Mouse (Mus musculus) liver, embryonic 13.5 days (tissue): ENCODE measurements around the gene Zfp524. TPM values are rescaled to one million over a fixed set of nuclear protein-coding genes. Genes with fewer than 3 reads are reported as not detected.
A peak's percentile ranks its signal among the peaks of the same experiment; 100 is the strongest.

Experiments
- ATAC-seq: fragments of 200-750 bp; cut with Nextera tagmentation; 2 replicates; pipeline ENCODE4 v1.8.0; 2017; ENCODE audit warnings: low read depth, mild to moderate bottlenecking, moderate number of reproducible peaks, moderate library complexity
- DNase-seq: peaks from one replicate; pipeline ENCODE4 v3.0.0; 2022
- H3K27ac ChIP-seq: fragments of 300-500 bp; sonication (generic); 2 replicates; pipeline ENCODE4 v1.5.1; 2015; ENCODE audit warnings: moderate library complexity, mild to moderate bottlenecking, inconsistent platforms
- H3K27me3 ChIP-seq: fragments of 300-500 bp; sonication (generic); 2 replicates; pipeline ENCODE4 v1.6.1; 2015; ENCODE audit warnings: mild to moderate bottlenecking, inconsistent platforms
- H3K36me3 ChIP-seq: fragments of 300-500 bp; sonication (generic); 2 replicates; pipeline ENCODE4 v1.6.1; 2015; ENCODE audit warnings: mild to moderate bottlenecking, inconsistent platforms
- H3K4me1 ChIP-seq: fragments of 300-500 bp; sonication (generic); replicated peaks from 2 replicates; pipeline ENCODE4 v1.6.1; 2015; ENCODE audit warnings: inconsistent platforms
- H3K4me2 ChIP-seq: fragments of 300-500 bp; sonication (generic); 2 replicates; pipeline ENCODE4 v1.6.1; 2015; ENCODE audit warnings: inconsistent platforms, mild to moderate bottlenecking, moderate library complexity
- H3K4me3 ChIP-seq: fragments of 300-500 bp; sonication (generic); replicated peaks from 2 replicates; pipeline ENCODE4 v1.5.1; 2015; ENCODE audit warnings: mild to moderate bottlenecking, inconsistent platforms
- H3K9ac ChIP-seq: fragments of 300-500 bp; sonication (generic); 2 replicates; pipeline ENCODE4 v1.6.1; 2015; ENCODE audit warnings: mild to moderate bottlenecking, inconsistent platforms
- H3K9me3 ChIP-seq: fragments of 300-500 bp; sonication (generic); replicated peaks from 2 replicates; pipeline ENCODE4 v1.6.1; 2016; ENCODE audit warnings: inconsistent platforms
- WGBS: fragments of 180-500 bp; shearing (Covaris S2); methylation state at CpG from one replicate; pipeline ENCODE4 v1.1.7; 2015; ENCODE audit not compliant: insufficient replicate concordance; 5-methylcytosine and 5-hydroxymethylcytosine counted together
- polyA plus RNA-seq: library from polyadenylated mRNA; unstranded; fragments of >200 nt; fragmentation: Nextera tagmentation; extraction: Ambion mirVana; gene quantifications from 2 replicates; pipeline ENCODE4 v1.2.1, GENCODE M21; 2015

The Zfp524 gene
- polyA plus RNA-seq, 1 experiment from 2014 or later: 10.0 TPM

- Histone ChIP-seq H3K4me3 (peak overlapping the region; percentile 63), H3K27ac (no peak overlapping the region), H3K9me3 (no peaks in the 10 kb centered on the region), H3K4me2 (peak overlapping the region; percentile 71), H3K36me3 (no peaks in the 10 kb centered on the region), H3K27me3 (peaks cover 90% of the 10 kb centered on the region), H3K9ac (0 out of 2 replicates have a peak overlapping the region, but pooled peaks have one; percentile 0), H3K4me1 (peaks cover 32% of the 10 kb centered on the region)
- ATAC-seq (no peak), DNase-seq (no peak)
- WGBS: 3% methylated on average over 12 of the region's 12 CpGs
These were observed 38.2 kb downstream of the Zfp524 start for GRCm38 (mm10) chr7:5052438-5052837.

DNA sequence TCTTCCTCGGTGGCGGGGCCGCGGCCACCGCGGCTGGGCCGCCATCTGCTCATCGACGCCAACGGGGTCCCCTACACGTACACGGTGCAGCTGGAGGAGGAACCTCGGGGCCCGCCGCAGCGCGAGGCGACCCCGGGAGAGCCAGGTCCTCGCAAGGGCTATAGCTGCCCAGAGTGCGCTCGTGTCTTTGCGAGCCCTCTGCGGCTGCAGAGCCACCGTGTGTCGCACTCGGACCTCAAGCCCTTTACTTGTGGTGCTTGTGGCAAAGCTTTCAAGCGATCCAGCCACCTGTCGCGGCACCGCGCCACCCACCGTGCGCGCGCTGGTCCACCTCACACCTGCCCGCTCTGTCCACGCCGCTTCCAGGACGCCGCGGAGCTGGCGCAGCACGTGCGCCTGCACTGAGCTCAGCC is 38.7 kb downstream of the Zfp524 start:
- Histone ChIP-seq H3K36me3 (no peaks in the 10 kb centered on the region), H3K27me3 (peaks cover 95% of the 10 kb centered on the region), H3K9ac (peak overlapping the region; percentile 0; the same call in 1 of the 2 replicates), H3K9me3 (no peaks in the 10 kb centered on the region), H3K4me2 (peak overlapping the region; percentile 71), H3K4me3 (peak overlapping the region; percentile 63), H3K27ac (no peak overlapping the region), H3K4me1 (peaks cover 32% of the 10 kb centered on the region)
- 7% methylated on average over 45 of the region's 45 CpGs for WGBS
- DNase-seq (no peak), ATAC-seq (0 out of 2 replicates have a peak, but pooled peaks have one; percentile 11)

- Histone ChIP-seq H3K9me3 (no peaks in the 10 kb centered on the region), H3K4me3 (peak overlapping the region; percentile 63), H3K27me3 (peaks cover 100% of the 10 kb centered on the region), H3K27ac (no peak overlapping the region), H3K36me3 (no peaks in the 10 kb centered on the region), H3K4me2 (peak overlapping the region; percentile 71), H3K9ac (no peak overlapping the region; the same call in 1 of the 2 replicates), H3K4me1 (peaks cover 32% of the 10 kb centered on the region)
- ATAC-seq (no peak), DNase-seq (no peak)
- WGBS: 12% methylated on average over 32 of the region's 32 CpGs
These were observed 39.4 kb downstream of the Zfp524 start for GRCm38 (mm10) chr7:5053456-5054179.

GRCm38 (mm10) chr7:5056651-5057263 is 42.5 kb downstream of the Zfp524 start:
- Histone ChIP-seq H3K36me3 (no peaks in the 10 kb centered on the region), H3K9ac (no peak overlapping the region), H3K4me2 (peak overlapping the region; percentile 55), H3K4me1 (peaks cover 44% of the 10 kb centered on the region), H3K27me3 (peaks cover 78% of the 10 kb centered on the region), H3K9me3 (no peaks in the 10 kb centered on the region), H3K27ac (no peak overlapping the region), H3K4me3 (peak overlapping the region; percentile 40)
- DNase-seq: no peak
- WGBS: 5% methylated on average over 49 of the region's 55 CpGs
- no peak for ATAC-seq

GRCm38 (mm10) chr7:5057381-5057780 is 43.2 kb downstream of the Zfp524 start:
- H3K4me3 ChIP-seq: no peak overlapping the region; the same call in 1 of the 2 replicates
- no peaks in the 10 kb centered on the region for H3K36me3 ChIP-seq
- 31% methylated on average over 8 of the region's 8 CpGs for WGBS
- no peak for DNase-seq
- peaks cover 72% of the 10 kb centered on the region for H3K27me3 ChIP-seq
- peaks cover 37% of the 10 kb centered on the region for H3K4me1 ChIP-seq
- H3K4me2 ChIP-seq: peak overlapping the region; percentile 55
- no peak overlapping the region for H3K27ac ChIP-seq
- H3K9ac ChIP-seq: no peak overlapping the region
- no peaks in the 10 kb centered on the region for H3K9me3 ChIP-seq
- ATAC-seq: no peak

GRCm38 (mm10) chr7:5057804-5058203 is 43.6 kb downstream of the Zfp524 start:
- ATAC-seq: no peak

GRCm38 (mm10) chr7:5058631-5059030 is 44.4 kb downstream of the Zfp524 start:
- DNase-seq (no peak), ATAC-seq (no peak)
- H3K27ac ChIP-seq: no peak overlapping the region
- 77% methylated on average over 1 of the region's 1 CpGs for WGBS
- H3K4me2 ChIP-seq: no peak overlapping the region
- no peak overlapping the region for H3K9ac ChIP-seq
- no peak overlapping the region for H3K4me3 ChIP-seq
- no peaks in the 10 kb centered on the region for H3K9me3 ChIP-seq
- H3K27me3 ChIP-seq: peaks cover 59% of the 10 kb centered on the region
- H3K4me1 ChIP-seq: peaks cover 33% of the 10 kb centered on the region
- H3K36me3 ChIP-seq: no peaks in the 10 kb centered on the region; the same call in 1 of the 2 replicates

More at GRCm38 (mm10) chr7:5057804-5058203, 43.6 kb downstream of the Zfp524 start:
- no peaks in the 10 kb centered on the region for H3K36me3 ChIP-seq
- H3K27me3 ChIP-seq: peaks cover 67% of the 10 kb centered on the region
- no peak overlapping the region for H3K4me3 ChIP-seq
- WGBS: 23% methylated on average over 11 of the region's 11 CpGs
- no peak overlapping the region for H3K4me2 ChIP-seq
- H3K4me1 ChIP-seq: peaks cover 34% of the 10 kb centered on the region
- H3K27ac ChIP-seq: no peak overlapping the region
- no peak for DNase-seq
- no peak overlapping the region for H3K9ac ChIP-seq
- H3K9me3 ChIP-seq: no peaks in the 10 kb centered on the region

DNA sequence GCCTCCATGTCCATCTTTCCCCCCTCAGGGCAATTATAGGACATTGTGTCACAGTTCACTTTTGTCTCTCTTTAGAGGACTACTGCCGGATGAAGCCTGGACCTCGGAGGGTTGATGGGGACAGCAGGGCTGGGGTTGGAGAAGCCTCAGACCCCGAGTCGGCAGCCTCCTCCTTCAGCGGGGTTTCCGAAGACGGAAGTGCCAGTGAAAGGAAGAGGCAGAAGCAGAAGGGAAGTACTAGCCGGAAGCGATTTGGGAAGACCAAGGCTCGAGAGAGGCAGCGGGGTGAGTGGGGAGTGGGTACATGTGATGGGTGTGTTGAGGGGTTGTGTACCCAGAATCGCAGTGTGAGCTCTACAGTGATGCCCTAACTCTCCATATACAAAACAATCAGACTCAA is 45.2 kb downstream of the Zfp524 start:
- Histone ChIP-seq H3K4me1 (peaks cover 35% of the 10 kb centered on the region), H3K4me2 (peak overlapping the region; percentile 98), H3K4me3 (no peak overlapping the region), H3K9ac (peak overlapping the region; percentile 92; the same call in 1 of the 2 replicates), H3K27me3 (peaks cover 51% of the 10 kb centered on the region), H3K27ac (no peak overlapping the region), H3K36me3 (peaks cover 4% of the 10 kb centered on the region; the same call in 1 of the 2 replicates), H3K9me3 (no peaks in the 10 kb centered on the region)
- 81% methylated on average over 12 of the region's 12 CpGs for whole genome bisulfite sequencing
- ATAC-seq: no peak
- DNase-seq: no peak

DNA sequence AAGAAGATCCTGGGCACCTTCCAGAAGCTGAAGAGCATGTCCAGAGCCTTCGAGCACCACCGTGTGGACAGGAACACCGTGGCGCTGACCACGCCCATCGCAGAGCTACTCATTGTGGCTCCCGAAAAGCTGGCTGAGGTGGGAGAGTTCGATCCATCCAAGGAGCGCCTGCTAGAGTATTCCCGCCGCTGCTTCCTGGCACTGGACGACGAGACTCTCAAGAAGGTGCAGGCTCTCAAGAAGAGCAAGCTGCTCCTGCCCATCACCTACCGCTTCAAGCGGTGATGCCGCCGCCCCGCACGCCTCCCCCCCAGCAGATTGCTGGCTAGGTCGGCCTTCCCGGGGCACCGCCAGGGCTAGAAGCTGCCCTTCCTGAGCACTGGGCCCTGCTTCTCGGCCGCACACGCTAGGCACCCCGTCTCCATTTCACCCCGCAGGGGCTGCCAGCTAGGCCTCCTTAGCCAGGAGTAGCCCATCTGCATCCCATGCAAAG is 46.1 kb downstream of the Zfp524 start:
- Histone ChIP-seq H3K27me3 (peaks cover 42% of the 10 kb centered on the region), H3K4me3 (peak overlapping the region; percentile 82), H3K36me3 (peaks cover 5% of the 10 kb centered on the region; the same call in 1 of the 2 replicates), H3K9ac (peak overlapping the region; percentile 92), H3K4me2 (peak overlapping the region; percentile 98), H3K4me1 (peaks cover 42% of the 10 kb centered on the region), H3K27ac (peak overlapping the region; percentile 99), H3K9me3 (no peaks in the 10 kb centered on the region)
- DNase-seq (peak; percentile 76), ATAC-seq (no peak)
- 3% methylated on average over 27 of the region's 27 CpGs for WGBS

DNA sequence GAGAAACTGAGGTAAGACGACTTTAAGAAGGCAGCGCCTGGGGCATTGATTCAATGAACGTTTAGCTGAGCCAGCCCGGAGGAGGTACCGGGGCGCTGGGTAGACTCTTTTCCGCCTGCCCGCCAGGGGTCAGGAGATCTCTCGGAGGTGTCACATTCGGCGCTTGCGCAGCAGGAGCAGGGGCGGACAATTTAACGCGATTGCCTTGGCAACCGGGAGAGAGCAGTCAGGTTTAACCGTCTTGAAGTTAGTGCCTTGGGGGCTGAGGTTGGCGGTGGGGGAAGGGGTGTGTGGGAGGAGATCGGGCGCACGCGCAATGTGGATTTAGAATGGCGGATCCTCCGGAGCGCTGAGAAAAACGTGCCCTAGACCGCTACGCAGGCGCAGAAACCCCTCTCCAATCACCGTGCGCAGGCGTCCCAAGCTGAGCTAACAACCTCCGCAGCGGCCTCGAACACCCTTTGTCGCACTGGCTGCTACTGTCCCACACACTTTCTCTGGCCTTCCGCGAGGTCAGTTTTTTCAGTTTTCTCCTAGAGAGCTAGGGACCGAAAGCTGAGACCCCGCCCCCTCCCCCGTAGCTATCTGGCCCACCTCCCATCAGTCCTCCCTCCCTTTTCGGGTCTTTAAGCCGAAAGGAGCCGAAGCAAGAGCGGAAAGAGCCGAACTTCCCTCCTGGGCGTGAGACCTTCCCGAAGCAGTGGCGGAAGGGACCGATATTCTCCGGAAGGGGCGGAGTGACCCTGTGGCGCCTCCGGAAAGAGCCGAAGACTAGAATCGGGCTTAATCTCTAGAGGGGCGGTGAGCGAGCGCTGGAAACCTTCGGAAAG is 46.9 kb downstream of the Zfp524 start:
- WGBS: under 1% methylated on average over 60 of the region's 60 CpGs
- no peaks in the 10 kb centered on the region for H3K9me3 ChIP-seq
- H3K4me3 ChIP-seq: peak overlapping the region; percentile 82
- peak overlapping the region; percentile 99 for H3K27ac ChIP-seq
- H3K36me3 ChIP-seq: peaks cover 14% of the 10 kb centered on the region
- H3K9ac ChIP-seq: peak overlapping the region; percentile 92
- ATAC-seq (peak; percentile 83), DNase-seq (peak; percentile 94)
- peaks cover 34% of the 10 kb centered on the region for H3K27me3 ChIP-seq
- H3K4me1 ChIP-seq: peaks cover 50% of the 10 kb centered on the region
- peak overlapping the region; percentile 98 for H3K4me2 ChIP-seq
